Mouse (Mus musculus): ENCODE results near the gene Grid1.

- no peak for TF ChIP-seq EP300 (IDR thresholded peaks at IDR 0.05)
- no peak for TF ChIP-seq CTCF (IDR thresholded peaks at IDR 0.05)
Measured at GRCm38 (mm10) chr14:34867266-34867665, 47.4 kb downstream of the Grid1 start.

All from lung, postnatal 0 days (tissue).